Mouse (Mus musculus) liver, adult 2 months (tissue): Measurements from ENCODE around the gene Cd34.

ENCODE experiments used
- CTCF ChIP-seq: fragments of 200-500 bp; IDR thresholded peaks from 2 replicates; pipeline ENCODE4 v1.5.1; 2011; ENCODE audit warnings: low read depth, low read length, control low read depth
- POLR2A ChIP-seq: fragments of 200-500 bp; IDR thresholded peaks from 2 replicates; pipeline ENCODE4 v1.6.1; 2011; ENCODE audit warnings: low read length, control low read depth; ENCODE audit not compliant: insufficient read depth; ENCODE audit errors: extremely low read depth

DNA sequence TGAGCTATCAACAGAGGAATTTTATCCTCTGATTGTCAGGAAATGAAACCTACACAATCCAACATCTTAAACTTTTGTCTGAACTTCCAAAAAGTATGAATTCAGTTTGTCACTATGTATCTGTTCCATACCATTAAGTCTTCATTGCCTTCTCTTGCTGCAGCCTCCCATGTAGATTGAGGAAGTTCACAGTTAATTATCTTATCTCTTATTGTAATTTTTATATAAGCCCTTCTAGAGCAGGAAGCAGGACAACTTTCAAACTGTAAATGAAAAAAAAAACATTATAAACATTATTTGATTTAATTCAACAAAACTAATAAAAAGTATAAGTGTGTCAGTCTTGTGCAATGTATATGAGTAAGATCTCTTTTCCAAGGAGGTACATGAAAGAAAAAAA lies 37.5 kb upstream of the Cd34 start:
- TF ChIP-seq POLR2A: no peak
- TF ChIP-seq CTCF: no peak
